Mouse (Mus musculus): ENCODE measurements at regions not wholly inside any gene's neighbourhood (a gene's known extent, or its start where the extent isn't known, plus 50 kb on each side); places are given as distances from the start of the nearest gene placed in this dataset.

GRCm38 (mm10) chr15:56043282-56043681, 1434.1 kb downstream of the Slc22a22 start:
- Histone ChIP-seq H3K4me2 (ENCODE audit: low read depth, low read length) (no peak overlapping the region), H3K27me3 (replicated peaks; ENCODE audit: control insufficient read depth, insufficient read depth, low read length) (no peaks in the 10 kb centered on the region), H3K9me3 (ENCODE audit: control insufficient read depth, low read length) (no peaks in the 10 kb centered on the region), H3K4me1 (ENCODE audit: control insufficient read depth, insufficient read depth, low read length) (no peaks in the 10 kb centered on the region), H3K36me3 (ENCODE audit: control insufficient read depth, insufficient read depth, low read length) (no peaks in the 10 kb centered on the region), H3K9ac (ENCODE audit: low read depth, low read length) (no peak overlapping the region), H3K4me3 (ENCODE audit: low read length) (no peak overlapping the region), H3K27ac (ENCODE audit: low read length) (no peak overlapping the region)
- no peak for ATAC-seq
- WGBS, result 70% methylated on average over 4 of the region's 4 CpGs

DNA sequence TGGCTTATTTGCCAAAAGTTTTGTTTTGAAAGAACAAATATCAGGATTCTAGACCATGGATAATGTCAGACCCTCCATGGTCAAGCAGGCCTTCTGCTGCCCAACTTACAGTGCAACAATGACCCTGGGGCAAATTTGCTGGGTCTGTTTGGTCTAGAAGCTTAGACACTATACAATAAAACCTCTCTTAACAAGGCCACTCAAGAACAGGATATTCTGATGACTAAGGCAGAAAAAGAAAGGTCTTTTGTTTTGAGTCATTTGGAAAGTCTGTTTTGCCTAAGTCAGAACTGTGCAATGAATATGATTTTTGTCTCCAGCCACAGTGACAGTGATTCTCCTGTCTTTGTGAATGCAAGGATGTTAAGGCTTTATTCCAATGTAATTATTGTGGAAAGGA, 1435.0 kb downstream of the Slc22a22 start:
- H3K4me2 ChIP-seq (ENCODE audit: low read depth, low read length), result no peak overlapping the region
- no peak overlapping the region for H3K27ac ChIP-seq (ENCODE audit: low read length)
- 0 out of 2 replicates have a peak, but pooled peaks cover 3% of the 10 kb centered on the region for H3K9me3 ChIP-seq (ENCODE audit: control insufficient read depth, low read length)
- H3K4me1 ChIP-seq (ENCODE audit: control insufficient read depth, insufficient read depth, low read length), result no peaks in the 10 kb centered on the region
- no peak overlapping the region for H3K4me3 ChIP-seq (ENCODE audit: low read length)
- H3K27me3 ChIP-seq (replicated peaks; ENCODE audit: control insufficient read depth, insufficient read depth, low read length), result no peaks in the 10 kb centered on the region
- no peak for ATAC-seq
- no peak overlapping the region for H3K9ac ChIP-seq (ENCODE audit: low read depth, low read length)
- H3K36me3 ChIP-seq (ENCODE audit: control insufficient read depth, insufficient read depth, low read length), result no peaks in the 10 kb centered on the region

GRCm38 (mm10) chr15:56030007-56030406, 1447.4 kb downstream of the Slc22a22 start:
- H3K36me3 ChIP-seq (ENCODE audit: control insufficient read depth, insufficient read depth, low read length), result no peaks in the 10 kb centered on the region
- H3K4me3 ChIP-seq (ENCODE audit: low read length), result no peak overlapping the region
- no peak overlapping the region for H3K9ac ChIP-seq (ENCODE audit: low read depth, low read length)
- ATAC-seq, result no peak
- H3K27me3 ChIP-seq (replicated peaks; ENCODE audit: control insufficient read depth, insufficient read depth, low read length), result no peaks in the 10 kb centered on the region
- no peak overlapping the region for H3K27ac ChIP-seq (ENCODE audit: low read length)
- H3K4me1 ChIP-seq (ENCODE audit: control insufficient read depth, insufficient read depth, low read length), result no peaks in the 10 kb centered on the region
- no peak overlapping the region for H3K4me2 ChIP-seq (ENCODE audit: low read depth, low read length)
- H3K9me3 ChIP-seq (ENCODE audit: control insufficient read depth, low read length), result no peaks in the 10 kb centered on the region
- 86% methylated on average over 2 of the region's 2 CpGs for WGBS

DNA sequence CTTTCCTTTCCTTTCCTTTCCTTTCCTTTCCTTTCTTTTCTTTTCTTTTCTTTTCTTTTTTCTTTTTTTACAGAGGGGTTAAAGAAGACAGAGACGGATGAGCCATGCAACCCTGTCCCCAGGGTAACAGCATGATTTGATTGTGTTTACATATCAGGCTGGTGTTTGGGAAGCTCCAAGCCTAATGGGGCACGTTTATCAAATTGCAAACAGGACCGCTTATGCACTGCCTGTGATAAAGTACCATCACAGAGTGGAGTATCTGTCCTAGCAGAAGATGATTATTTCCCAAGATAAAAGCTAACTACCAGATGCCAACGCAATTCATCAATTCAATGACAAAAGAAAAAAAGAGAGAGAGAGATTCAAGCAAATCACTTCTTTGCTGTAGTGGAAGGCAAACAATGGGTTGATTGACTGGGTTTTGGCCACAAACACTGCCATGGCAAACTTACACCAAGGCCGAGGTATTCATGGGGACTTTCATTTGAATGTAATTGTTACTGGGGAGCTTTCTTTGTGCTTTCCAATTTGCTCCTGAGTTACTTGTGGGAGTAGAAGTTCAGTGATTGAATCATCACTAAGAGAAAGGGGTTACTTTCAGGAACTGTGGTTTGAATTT, 1450.1 kb downstream of the Slc22a22 start:
- Histone ChIP-seq H3K27ac (ENCODE audit: low read length) (no peak overlapping the region), H3K36me3 (ENCODE audit: control insufficient read depth, insufficient read depth, low read length) (no peaks in the 10 kb centered on the region), H3K4me2 (ENCODE audit: low read depth, low read length) (no peak overlapping the region), H3K9ac (ENCODE audit: low read depth, low read length) (no peak overlapping the region), H3K4me3 (ENCODE audit: low read length) (no peak overlapping the region), H3K4me1 (ENCODE audit: control insufficient read depth, insufficient read depth, low read length) (no peaks in the 10 kb centered on the region), H3K27me3 (replicated peaks; ENCODE audit: control insufficient read depth, insufficient read depth, low read length) (no peaks in the 10 kb centered on the region), H3K9me3 (ENCODE audit: control insufficient read depth, low read length) (no peaks in the 10 kb centered on the region)
- no peak for ATAC-seq
- WGBS, result 19% methylated on average over 5 of the region's 5 CpGs

- Histone ChIP-seq H3K27ac (ENCODE audit: low read length) (no peak overlapping the region), H3K4me3 (ENCODE audit: low read length) (no peak overlapping the region), H3K9ac (ENCODE audit: low read depth, low read length) (no peak overlapping the region), H3K9me3 (ENCODE audit: control insufficient read depth, low read length) (no peaks in the 10 kb centered on the region), H3K4me2 (ENCODE audit: low read depth, low read length) (no peak overlapping the region), H3K36me3 (ENCODE audit: control insufficient read depth, insufficient read depth, low read length) (no peaks in the 10 kb centered on the region), H3K27me3 (replicated peaks; ENCODE audit: control insufficient read depth, insufficient read depth, low read length) (no peaks in the 10 kb centered on the region), H3K4me1 (ENCODE audit: control insufficient read depth, insufficient read depth, low read length) (no peaks in the 10 kb centered on the region)
- WGBS, result 76% methylated on average over 1 of the region's 1 CpGs
- ATAC-seq, result no peak
Observed at GRCm38 (mm10) chr15:56024705-56025104, 1452.7 kb downstream of the Slc22a22 start.

DNA sequence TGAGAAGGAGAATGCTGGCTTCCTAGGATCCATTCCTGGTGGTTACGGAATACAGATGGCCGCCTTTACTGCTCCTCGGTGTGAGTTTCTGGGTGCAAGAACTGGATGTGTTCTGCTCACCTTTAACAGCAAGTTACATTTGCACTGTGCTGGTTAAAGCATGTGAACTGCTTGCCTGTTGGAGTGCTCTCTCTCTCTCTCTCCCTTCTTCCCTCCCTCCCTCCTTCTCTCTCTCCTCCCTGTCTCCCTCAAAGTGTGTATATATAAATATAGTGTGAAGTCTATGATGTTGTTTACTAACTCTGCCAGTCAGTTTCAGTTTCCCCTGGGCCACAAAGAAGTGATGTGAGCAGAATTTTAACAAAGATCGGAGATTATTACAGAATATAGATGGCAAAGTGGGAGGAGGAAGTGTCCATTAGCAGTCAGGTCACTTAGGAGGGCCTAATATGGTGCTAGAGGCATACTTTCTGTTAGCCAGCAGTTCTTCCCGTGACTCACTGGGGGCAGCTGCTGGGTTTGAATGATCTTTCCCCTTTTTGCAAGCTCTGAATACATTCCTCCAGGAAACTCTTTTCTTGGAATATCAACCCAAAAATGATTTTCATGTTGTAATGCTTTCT, 1453.5 kb downstream of the Slc22a22 start:
- Histone ChIP-seq H3K27me3 (replicated peaks; ENCODE audit: control insufficient read depth, insufficient read depth, low read length) (no peaks in the 10 kb centered on the region), H3K9ac (ENCODE audit: low read depth, low read length) (no peak overlapping the region), H3K9me3 (ENCODE audit: control insufficient read depth, low read length) (no peaks in the 10 kb centered on the region), H3K27ac (ENCODE audit: low read length) (no peak overlapping the region), H3K4me1 (ENCODE audit: control insufficient read depth, insufficient read depth, low read length) (no peaks in the 10 kb centered on the region), H3K4me3 (ENCODE audit: low read length) (no peak overlapping the region), H3K4me2 (ENCODE audit: low read depth, low read length) (no peak overlapping the region), H3K36me3 (ENCODE audit: control insufficient read depth, insufficient read depth, low read length) (no peaks in the 10 kb centered on the region)
- ATAC-seq, result no peak
- WGBS, result 80% methylated on average over 5 of the region's 5 CpGs

DNA sequence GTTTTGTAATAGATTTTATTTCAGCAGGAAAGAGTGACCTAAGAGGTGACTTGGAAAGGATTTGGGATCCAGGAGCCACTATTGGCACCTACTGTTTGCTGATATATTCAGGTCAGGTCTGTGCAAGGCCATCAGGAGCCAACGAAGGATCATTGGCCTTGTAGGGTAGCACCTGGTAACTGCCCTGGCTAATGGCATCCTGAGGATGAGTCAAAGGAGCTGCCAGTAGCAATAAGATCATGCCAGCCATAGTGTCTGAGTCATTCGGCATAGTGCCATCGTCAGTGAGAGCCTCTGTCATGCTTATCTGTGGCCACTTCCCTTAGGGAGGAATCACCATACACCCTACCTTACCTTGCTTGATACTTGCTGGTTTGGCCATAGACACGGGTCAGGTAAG, 1455.1 kb downstream of the Slc22a22 start:
- WGBS, result 88% methylated on average over 4 of the region's 4 CpGs
- Histone ChIP-seq H3K4me1 (ENCODE audit: control insufficient read depth, insufficient read depth, low read length) (no peaks in the 10 kb centered on the region), H3K27ac (ENCODE audit: low read length) (no peak overlapping the region), H3K4me2 (ENCODE audit: low read depth, low read length) (no peak overlapping the region), H3K4me3 (ENCODE audit: low read length) (no peak overlapping the region), H3K9me3 (ENCODE audit: control insufficient read depth, low read length) (no peaks in the 10 kb centered on the region), H3K27me3 (replicated peaks; ENCODE audit: control insufficient read depth, insufficient read depth, low read length) (no peaks in the 10 kb centered on the region), H3K9ac (ENCODE audit: low read depth, low read length) (no peak overlapping the region), H3K36me3 (ENCODE audit: control insufficient read depth, insufficient read depth, low read length) (no peaks in the 10 kb centered on the region)
- no peak for ATAC-seq

DNA sequence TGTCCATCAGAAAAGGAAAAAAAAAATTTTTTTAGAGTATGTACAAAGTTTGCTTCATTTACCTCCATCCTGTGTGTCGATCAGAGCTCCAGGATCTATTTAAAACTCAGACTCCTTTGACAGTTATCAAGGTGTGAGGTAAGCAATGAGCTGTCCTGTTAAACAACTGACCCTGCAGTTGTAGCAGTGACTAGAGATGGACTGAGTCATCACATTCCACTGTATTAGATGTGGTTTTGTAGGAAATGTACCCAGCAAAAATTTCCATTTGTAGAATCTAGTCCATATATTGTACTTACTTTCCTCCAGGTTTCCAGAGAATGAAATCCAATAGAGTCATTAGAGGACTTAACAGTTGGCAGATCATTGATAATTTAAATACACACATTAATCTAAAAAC, 1459.3 kb downstream of the Slc22a22 start:
- Histone ChIP-seq H3K9me3 (ENCODE audit: control insufficient read depth, low read length) (no peaks in the 10 kb centered on the region), H3K27ac (ENCODE audit: low read length) (no peak overlapping the region), H3K9ac (ENCODE audit: low read depth, low read length) (no peak overlapping the region), H3K36me3 (ENCODE audit: control insufficient read depth, insufficient read depth, low read length) (no peaks in the 10 kb centered on the region), H3K4me1 (ENCODE audit: control insufficient read depth, insufficient read depth, low read length) (no peaks in the 10 kb centered on the region), H3K4me3 (ENCODE audit: low read length) (no peak overlapping the region), H3K4me2 (ENCODE audit: low read depth, low read length) (no peak overlapping the region), H3K27me3 (replicated peaks; ENCODE audit: control insufficient read depth, insufficient read depth, low read length) (no peaks in the 10 kb centered on the region)
- 83% methylated on average over 1 of the region's 1 CpGs for WGBS
- ATAC-seq, result no peak

DNA sequence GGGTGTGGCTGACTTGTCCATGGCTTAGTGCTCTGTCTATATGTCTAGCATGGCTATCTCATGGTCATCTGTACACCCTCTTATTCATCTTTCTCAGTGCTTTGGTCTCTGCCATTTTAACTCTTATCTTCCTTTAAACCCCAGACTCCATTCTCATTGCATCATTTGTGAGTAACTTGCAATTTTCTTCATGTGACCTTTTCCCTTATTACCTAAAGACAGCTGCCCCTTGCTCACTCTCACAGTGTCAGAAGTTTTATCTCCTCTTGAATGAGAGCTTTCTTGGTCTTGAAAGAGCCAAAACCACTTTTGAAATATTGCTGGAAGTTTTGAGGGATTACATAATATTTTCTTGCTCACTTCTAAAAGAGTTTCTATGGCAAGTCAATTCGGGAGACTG, 1459.9 kb downstream of the Slc22a22 start:
- no peaks in the 10 kb centered on the region for H3K4me1 ChIP-seq (ENCODE audit: control insufficient read depth, insufficient read depth, low read length)
- H3K36me3 ChIP-seq (ENCODE audit: control insufficient read depth, insufficient read depth, low read length), result no peaks in the 10 kb centered on the region
- H3K9me3 ChIP-seq (ENCODE audit: control insufficient read depth, low read length), result no peaks in the 10 kb centered on the region
- no peak overlapping the region for H3K9ac ChIP-seq (ENCODE audit: low read depth, low read length)
- WGBS, result 83% methylated on average over 1 of the region's 1 CpGs
- H3K27me3 ChIP-seq (replicated peaks; ENCODE audit: control insufficient read depth, insufficient read depth, low read length), result no peaks in the 10 kb centered on the region
- no peak overlapping the region for H3K4me2 ChIP-seq (ENCODE audit: low read depth, low read length)
- ATAC-seq, result no peak
- no peak overlapping the region for H3K4me3 ChIP-seq (ENCODE audit: low read length)
- no peak overlapping the region for H3K27ac ChIP-seq (ENCODE audit: low read length)

- ATAC-seq, result no peak
Observed at GRCm38 (mm10) chr15:56016070-56016469, 1461.4 kb downstream of the Slc22a22 start.

More at GRCm38 (mm10) chr15:56016070-56016469, 1461.4 kb downstream of the Slc22a22 start:
- Histone ChIP-seq H3K4me3 (ENCODE audit: low read length) (no peak overlapping the region), H3K9ac (ENCODE audit: low read depth, low read length) (no peak overlapping the region), H3K27me3 (replicated peaks; ENCODE audit: control insufficient read depth, insufficient read depth, low read length) (no peaks in the 10 kb centered on the region), H3K9me3 (ENCODE audit: control insufficient read depth, low read length) (no peaks in the 10 kb centered on the region), H3K27ac (ENCODE audit: low read length) (no peak overlapping the region), H3K4me1 (ENCODE audit: control insufficient read depth, insufficient read depth, low read length) (no peaks in the 10 kb centered on the region), H3K4me2 (ENCODE audit: low read depth, low read length) (no peak overlapping the region), H3K36me3 (ENCODE audit: control insufficient read depth, insufficient read depth, low read length) (no peaks in the 10 kb centered on the region)
- WGBS, result 85% methylated on average over 1 of the region's 1 CpGs
